Mouse (Mus musculus) neural tube, embryonic 14.5 days (tissue): ENCODE data around the gene Idh2. TPM values are rescaled to one million over a fixed set of nuclear protein-coding genes. Genes with fewer than 3 reads are reported as not detected.
A peak's percentile ranks its signal among the peaks of the same experiment; 100 is the strongest.

Source experiments
- ATAC-seq: fragments of 200-750 bp; cut with Nextera tagmentation; 2 replicates; pipeline ENCODE4 v1.8.0; 2017; ENCODE audit warnings: low read depth, mild to moderate bottlenecking, moderate TSS enrichment, moderate library complexity
- H3K27ac ChIP-seq: fragments of 300-500 bp; sonication (generic); 2 replicates; pipeline ENCODE4 v1.5.1; 2014; ENCODE audit warnings: low read depth, mild to moderate bottlenecking, control low read depth, low read length, moderate library complexity, mixed read lengths
- H3K27me3 ChIP-seq: fragments of 300-500 bp; sonication (generic); 2 replicates; pipeline ENCODE4 v1.6.1; 2014; ENCODE audit warnings: low read length; ENCODE audit not compliant: control insufficient read depth, insufficient read depth
- H3K36me3 ChIP-seq: fragments of 300-500 bp; sonication (generic); 2 replicates; pipeline ENCODE4 v1.6.1; 2014; ENCODE audit warnings: low read length, mixed read lengths; ENCODE audit not compliant: control insufficient read depth, insufficient read depth
- H3K4me1 ChIP-seq: fragments of 300-500 bp; sonication (generic); 2 replicates; pipeline ENCODE4 v1.6.1; 2014; ENCODE audit warnings: low read length; ENCODE audit not compliant: control insufficient read depth, insufficient read depth
- H3K4me2 ChIP-seq: fragments of 300-500 bp; sonication (generic); 2 replicates; pipeline ENCODE4 v1.6.1; 2014; ENCODE audit warnings: mild to moderate bottlenecking, low read depth, low read length, control low read depth
- H3K4me3 ChIP-seq: fragments of 300-500 bp; sonication (generic); 2 replicates; pipeline ENCODE4 v1.5.1; 2014; ENCODE audit warnings: low read depth, low read length, control low read depth, mixed read lengths
- H3K9ac ChIP-seq: fragments of 300-500 bp; sonication (generic); replicated peaks from 2 replicates; pipeline ENCODE4 v1.6.1; 2014; ENCODE audit warnings: low read depth, mild to moderate bottlenecking, control low read depth, low read length, mixed read lengths
- H3K9me3 ChIP-seq: fragments of 300-500 bp; sonication (generic); 2 replicates; pipeline ENCODE4 v1.6.1; 2016; ENCODE audit warnings: low read length; ENCODE audit not compliant: control insufficient read depth
- WGBS: fragments of 180-500 bp; shearing (Covaris S2); extraction: QIAGEN DNeasy Blood & Tissue Kit; methylation state at CpG from one replicate; pipeline ENCODE4 v1.1.7; 2014; 5-methylcytosine and 5-hydroxymethylcytosine counted together
- polyA plus RNA-seq: library from polyadenylated mRNA; unstranded; fragments of >200 nt; fragmentation: Nextera tagmentation; extraction: Ambion mirVana; gene quantifications from 2 replicates; pipeline ENCODE4 v1.2.1, GENCODE M21; 2014

Idh2 gene
- 189 and 215 TPM in 2 replicates for polyA plus RNA-seq

- H3K36me3 ChIP-seq: no peaks in the 10 kb centered on the region
- peak within 1 kb of the TSS; percentile 85 for H3K4me3 ChIP-seq
- H3K9me3 ChIP-seq: no peaks in the 10 kb centered on the region
- ATAC-seq: peak; percentile 98
- no peaks in the 10 kb centered on the region for H3K27me3 ChIP-seq
- peaks cover 32% of the 10 kb centered on the region for H3K4me1 ChIP-seq
- WGBS: under 1% methylated on average over 26 of the region's 29 CpGs
- H3K4me2 ChIP-seq: peak within 1 kb of the TSS; percentile 93
- H3K27ac ChIP-seq: peak within 1 kb of the TSS; percentile 97
- H3K9ac ChIP-seq: peak within 1 kb of the TSS; percentile 89
Measured at GRCm38 (mm10) chr7:80115224-80115590, at the start of gene Idh2. TSS of gene Idh2 (minus strand) at chr7:80115392.

DNA sequence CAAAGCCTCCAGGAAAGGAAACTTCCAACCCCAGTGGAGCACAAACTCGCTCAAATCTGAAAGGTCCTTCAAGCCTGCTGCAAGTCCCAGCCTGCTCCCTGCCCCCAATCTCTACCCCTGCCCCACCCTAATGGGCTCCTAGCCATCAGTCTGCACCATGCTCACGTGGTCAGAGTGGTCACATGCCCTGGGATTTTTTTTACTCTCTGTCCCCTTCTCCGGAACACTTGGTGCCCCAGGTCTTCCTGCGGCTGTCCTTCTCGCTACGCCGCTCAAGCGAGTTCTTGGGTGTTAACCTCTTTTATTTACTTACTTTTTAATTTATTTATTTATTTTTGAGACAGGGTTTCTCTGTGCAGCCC, 45.7 kb upstream of the Idh2 start:
- 76% methylated on average over 8 of the region's 8 CpGs for WGBS
- ATAC-seq: no peak
- no peak overlapping the region for H3K4me2 ChIP-seq

GRCm38 (mm10) chr7:80160293-80160944, 45.2 kb upstream of the Idh2 start:
- no peak overlapping the region for H3K9ac ChIP-seq
- no peaks in the 10 kb centered on the region for H3K4me1 ChIP-seq
- no peak overlapping the region for H3K4me2 ChIP-seq
- 69% methylated on average over 7 of the region's 7 CpGs for WGBS
- ATAC-seq: no peak
- H3K36me3 ChIP-seq: no peaks in the 10 kb centered on the region
- no peaks in the 10 kb centered on the region for H3K9me3 ChIP-seq
- no peak overlapping the region for H3K4me3 ChIP-seq
- H3K27ac ChIP-seq: no peak overlapping the region
- H3K27me3 ChIP-seq: no peaks in the 10 kb centered on the region

More for the DNA sequence above, 45.7 kb upstream of the Idh2 start:
- Histone ChIP-seq H3K27ac (no peak overlapping the region), H3K9ac (no peak overlapping the region), H3K9me3 (no peaks in the 10 kb centered on the region), H3K27me3 (no peaks in the 10 kb centered on the region), H3K36me3 (no peaks in the 10 kb centered on the region), H3K4me1 (no peaks in the 10 kb centered on the region), H3K4me3 (no peak overlapping the region)

- Histone ChIP-seq H3K9me3 (no peaks in the 10 kb centered on the region), H3K27me3 (no peaks in the 10 kb centered on the region), H3K9ac (no peak overlapping the region), H3K27ac (no peak overlapping the region), H3K4me3 (no peak overlapping the region), H3K4me1 (no peaks in the 10 kb centered on the region), H3K4me2 (no peak overlapping the region), H3K36me3 (no peaks in the 10 kb centered on the region)
- no peak for ATAC-seq
- 86% methylated on average over 8 of the region's 8 CpGs for WGBS
Measured at GRCm38 (mm10) chr7:80158496-80159268, 43.5 kb upstream of the Idh2 start.

DNA sequence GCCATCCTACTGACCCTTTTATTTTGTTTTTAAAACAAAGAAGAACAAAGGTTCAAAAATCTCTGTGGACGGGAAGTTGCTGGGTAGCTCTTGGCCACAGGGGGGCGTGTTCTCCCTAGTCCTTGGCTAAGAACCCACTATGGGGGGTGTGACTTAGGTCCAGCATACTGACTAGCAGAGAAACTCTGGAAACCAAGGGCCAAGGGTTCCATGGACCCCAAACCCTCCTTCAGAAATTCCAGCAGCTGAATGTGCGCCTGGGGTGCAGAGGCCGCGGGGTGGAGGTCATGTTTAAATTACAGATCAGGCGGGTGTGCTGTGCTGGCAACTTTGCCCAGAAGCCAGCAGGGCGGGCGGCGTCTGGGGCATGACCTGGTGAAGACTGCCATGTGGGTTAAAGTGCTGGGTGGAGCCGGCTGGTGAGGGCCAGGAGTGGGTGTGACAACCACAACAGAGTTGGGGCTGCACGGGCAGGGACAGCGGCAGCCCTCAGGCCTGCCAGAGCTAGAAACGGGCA, 41.6 kb upstream of the Idh2 start:
- H3K4me1 ChIP-seq: no peaks in the 10 kb centered on the region
- no peak overlapping the region for H3K27ac ChIP-seq
- no peaks in the 10 kb centered on the region for H3K9me3 ChIP-seq
- 49% methylated on average over 13 of the region's 13 CpGs for WGBS
- no peak overlapping the region for H3K9ac ChIP-seq
- H3K36me3 ChIP-seq: no peaks in the 10 kb centered on the region
- H3K27me3 ChIP-seq: no peaks in the 10 kb centered on the region
- no peak overlapping the region for H3K4me3 ChIP-seq
- ATAC-seq: no peak
- no peak overlapping the region for H3K4me2 ChIP-seq

GRCm38 (mm10) chr7:80154689-80155088, 39.5 kb upstream of the Idh2 start:
- H3K9me3 ChIP-seq: no peaks in the 10 kb centered on the region
- H3K27me3 ChIP-seq: no peaks in the 10 kb centered on the region
- ATAC-seq: no peak
- H3K36me3 ChIP-seq: no peaks in the 10 kb centered on the region
- H3K9ac ChIP-seq: no peak overlapping the region
- 86% methylated on average over 3 of the region's 3 CpGs for WGBS
- H3K4me1 ChIP-seq: no peaks in the 10 kb centered on the region
- no peak overlapping the region for H3K4me3 ChIP-seq
- no peak overlapping the region for H3K27ac ChIP-seq
- H3K4me2 ChIP-seq: no peak overlapping the region

DNA sequence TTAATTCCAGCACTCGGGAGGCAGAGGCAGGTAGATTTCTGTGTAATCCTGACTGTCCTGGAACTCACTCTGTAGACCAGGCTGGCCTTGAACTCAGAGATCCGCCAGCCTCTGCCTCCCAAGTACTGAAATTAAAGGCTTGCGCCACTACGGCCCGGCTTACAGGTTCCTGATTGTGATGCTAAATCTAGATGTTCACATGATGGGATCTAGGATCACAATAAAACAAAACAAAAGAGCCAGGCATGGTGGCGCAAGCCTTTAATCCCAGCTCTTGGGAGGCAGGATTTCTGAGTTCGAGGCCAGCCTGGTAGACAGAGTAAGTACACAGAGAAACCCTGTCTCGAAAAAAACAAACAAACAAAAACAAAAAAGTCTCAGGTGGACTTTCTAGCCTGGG, 37.6 kb upstream of the Idh2 start:
- ATAC-seq: no peak
- H3K4me1 ChIP-seq: no peaks in the 10 kb centered on the region
- H3K9me3 ChIP-seq: no peaks in the 10 kb centered on the region
- H3K4me2 ChIP-seq: no peak overlapping the region
- no peaks in the 10 kb centered on the region for H3K27me3 ChIP-seq
- no peak overlapping the region for H3K4me3 ChIP-seq
- H3K27ac ChIP-seq: no peak overlapping the region
- H3K9ac ChIP-seq: no peak overlapping the region
- no peaks in the 10 kb centered on the region for H3K36me3 ChIP-seq
- WGBS: 90% methylated on average over 8 of the region's 8 CpGs

- no peaks in the 10 kb centered on the region for H3K27me3 ChIP-seq
- H3K36me3 ChIP-seq: no peaks in the 10 kb centered on the region
- no peaks in the 10 kb centered on the region for H3K9me3 ChIP-seq
- no peak overlapping the region for H3K4me2 ChIP-seq
- no peak overlapping the region for H3K4me3 ChIP-seq
- H3K4me1 ChIP-seq: no peaks in the 10 kb centered on the region
- H3K9ac ChIP-seq: no peak overlapping the region
- no peak overlapping the region for H3K27ac ChIP-seq
- WGBS: 68% methylated on average over 6 of the region's 6 CpGs
- no peak for ATAC-seq
Measured at GRCm38 (mm10) chr7:80152152-80152551, 37.0 kb upstream of the Idh2 start.

GRCm38 (mm10) chr7:80149356-80149755, 34.2 kb upstream of the Idh2 start:
- no peak overlapping the region for H3K4me3 ChIP-seq
- no peaks in the 10 kb centered on the region for H3K27me3 ChIP-seq
- 46% methylated on average over 9 of the region's 9 CpGs for WGBS
- H3K9ac ChIP-seq: no peak overlapping the region
- no peak overlapping the region for H3K4me2 ChIP-seq
- no peaks in the 10 kb centered on the region for H3K9me3 ChIP-seq
- no peaks in the 10 kb centered on the region for H3K4me1 ChIP-seq
- 0 out of 2 replicates have a peak overlapping the region, but pooled peaks have one; percentile 7 for H3K27ac ChIP-seq
- no peaks in the 10 kb centered on the region for H3K36me3 ChIP-seq
- peak; percentile 49; the same call in 1 of the 2 replicates for ATAC-seq
